Mouse (Mus musculus) retina, postnatal 7 days (tissue): ENCODE measurements around the gene Camp.
A peak's percentile ranks its signal among the peaks of the same experiment; 100 is the strongest.

Source experiments
- DNase-seq: peaks from one replicate; pipeline ENCODE4 v3.0.0-alpha.2; 2012; ENCODE audit warnings: low read depth, low spot score

The Camp gene

GRCm38 (mm10) chr9:109849312-109849758 lies at the start of gene Camp:
Gene Camp (minus strand): TSS chr9:109849617.
- DNase-seq = no peak

GRCm38 (mm10) chr9:109898027-109898426 lies 48.6 kb upstream of the Camp start:
- DNase-seq = no peak

GRCm38 (mm10) chr9:109896253-109897150 lies 47.1 kb upstream of the Camp start:
- DNase-seq = no peak

GRCm38 (mm10) chr9:109895593-109895992 lies 46.2 kb upstream of the Camp start:
- no peak for DNase-seq

- DNase-seq = peak; percentile 67
Observed at GRCm38 (mm10) chr9:109894413-109895090, 45.1 kb upstream of the Camp start.

- peak; percentile 54 for DNase-seq
Observed at GRCm38 (mm10) chr9:109892651-109893250, 43.3 kb upstream of the Camp start.

- no peak for DNase-seq
Observed at GRCm38 (mm10) chr9:109891501-109891900, 42.1 kb upstream of the Camp start.

- DNase-seq = no peak
Observed at GRCm38 (mm10) chr9:109887321-109887720, 37.9 kb upstream of the Camp start.

GRCm38 (mm10) chr9:109886259-109886658 lies 36.8 kb upstream of the Camp start:
- DNase-seq = no peak

GRCm38 (mm10) chr9:109879305-109879704 lies 29.9 kb upstream of the Camp start:
- DNase-seq = no peak

- DNase-seq = no peak
Observed at GRCm38 (mm10) chr9:109877666-109878065, 28.2 kb upstream of the Camp start.

GRCm38 (mm10) chr9:109876756-109877155 lies 27.3 kb upstream of the Camp start:
- no peak for DNase-seq

GRCm38 (mm10) chr9:109875695-109876601 lies 26.5 kb upstream of the Camp start:
- no peak for DNase-seq

- DNase-seq = peak; percentile 92
Observed at GRCm38 (mm10) chr9:109874797-109875691, 25.6 kb upstream of the Camp start, which contains the start of gene Cdc25a. Gene Cdc25a (plus strand): TSS chr9:109875579.

- DNase-seq = no peak
Observed at GRCm38 (mm10) chr9:109870983-109871572, 21.7 kb upstream of the Camp start.

- DNase-seq = no peak
Observed at GRCm38 (mm10) chr9:109866218-109866617, 16.8 kb upstream of the Camp start.

GRCm38 (mm10) chr9:109863085-109863484 lies 13.7 kb upstream of the Camp start:
- DNase-seq = no peak

- DNase-seq = peak; percentile 61
Observed at GRCm38 (mm10) chr9:109862397-109863044, 13.1 kb upstream of the Camp start.

GRCm38 (mm10) chr9:109855947-109856346 lies 6.5 kb upstream of the Camp start:
- no peak for DNase-seq
